Mouse (Mus musculus) cerebellum, adult (tissue): ENCODE measurements around the gene Mboat2.

Experiments
- ATAC-seq: cut with Nextera tagmentation; 2 replicates; pipeline ENCODE4 v1.9.2; 2017; ENCODE audit warnings: mild to moderate bottlenecking, moderate library complexity, mixed read lengths; ENCODE audit not compliant: insufficient number of reproducible peaks, low FRiP score, low TSS enrichment

Gene Mboat2

GRCm38 (mm10) chr12:24975115-24975733 is 144.5 kb downstream of the Mboat2 start:
- ATAC-seq = peak; percentile 63

- no peak for ATAC-seq
These were observed 154.5 kb downstream of the Mboat2 start for GRCm38 (mm10) chr12:24985226-24985625.

GRCm38 (mm10) chr12:24995350-24995749 is 164.7 kb downstream of the Mboat2 start:
- no peak for ATAC-seq

- no peak for ATAC-seq
These were observed 174.7 kb downstream of the Mboat2 start for GRCm38 (mm10) chr12:25005350-25005749.

GRCm38 (mm10) chr12:25009957-25010356 is 179.3 kb downstream of the Mboat2 start:
- ATAC-seq = no peak

GRCm38 (mm10) chr12:25010416-25010815 is 179.7 kb downstream of the Mboat2 start:
- ATAC-seq = no peak

- no peak for ATAC-seq
These were observed 181.2 kb downstream of the Mboat2 start for GRCm38 (mm10) chr12:25011733-25012367.

GRCm38 (mm10) chr12:25012555-25013540 is 182.2 kb downstream of the Mboat2 start:
- no peak for ATAC-seq
